Mouse (Mus musculus): ENCODE measurements around the gene Mthfsd.
A peak's percentile ranks its signal among the peaks of the same experiment; 100 is the strongest.

- no peak for TF ChIP-seq CTCF (IDR thresholded peaks at IDR 0.05; ENCODE audit: borderline replicate concordance, insufficient read depth, low read length)
- TF ChIP-seq POLR2A (IDR thresholded peaks at IDR 0.05; ENCODE audit: low read depth, low read length), result peak; percentile 89
Observed at GRCm38 (mm10) chr8:121115948-121116347, 7.8 kb upstream of the Mthfsd start, which contains the start of gene Foxc2.
